Mouse (Mus musculus) olfactory bulb, adult 2 months (tissue): Measurements from ENCODE around the gene Nt5c2. TPM values are rescaled to one million over a fixed set of nuclear protein-coding genes. Genes with fewer than 3 reads are reported as not detected.
"Not testable (repeated sequence)": the region's sequence is repeated elsewhere in the genome, so short reads cannot be mapped to it uniquely, and the experiment has no call there.

Experiments
- H3K27ac ChIP-seq: fragments of 200-500 bp; 2 replicates; pipeline ENCODE4 v1.5.1; 2012; ENCODE audit warnings: low read depth, low read length; ENCODE audit not compliant: insufficient read depth
- H3K4me1 ChIP-seq: fragments of 200-500 bp; 2 replicates; pipeline ENCODE4 v1.6.1; 2012; ENCODE audit warnings: low read length; ENCODE audit not compliant: control insufficient read depth, insufficient read depth
- H3K4me3 ChIP-seq: fragments of 200-500 bp; 2 replicates; pipeline ENCODE4 v1.5.1; 2012; ENCODE audit warnings: mild to moderate bottlenecking, low read depth, low read length, moderate library complexity; ENCODE audit not compliant: insufficient read depth
- CTCF ChIP-seq: fragments of 200-500 bp; IDR thresholded peaks from 2 replicates; pipeline ENCODE4 v1.5.1; 2012; ENCODE audit warnings: low read depth, mild to moderate bottlenecking, low read length, moderate library complexity; ENCODE audit not compliant: insufficient read depth
- POLR2A ChIP-seq: fragments of 200-500 bp; IDR thresholded peaks from 2 replicates; pipeline ENCODE4 v1.6.1; 2012; ENCODE audit warnings: mild to moderate bottlenecking, low read depth, low read length, moderate library complexity; ENCODE audit not compliant: insufficient read depth
- WGBS: fragments of 180-500 bp; shearing (Covaris S2); methylation state at CpG from one replicate; pipeline ENCODE4 v1.1.7; 2018; 5-methylcytosine and 5-hydroxymethylcytosine counted together
- polyA plus RNA-seq: library from polyadenylated mRNA; stranded (reverse); fragments of >200 nt; gene quantifications from 2 replicates; pipeline ENCODE4 v1.2.4, GENCODE M21; 2012; ENCODE audit warnings: low replicate concordance; ENCODE audit not compliant: missing spikeins, insufficient read depth, insufficient read length

Nt5c2 gene
- polyA plus RNA-seq, 1 experiment: not detected

GRCm38 (mm10) chr19:47009943-47010342, 5.0 kb downstream of the Nt5c2 start:
- Histone ChIP-seq H3K4me1 (peaks cover 10% of the 10 kb centered on the region), H3K27ac (no peak overlapping the region), H3K4me3 (no peak overlapping the region)
- 93% methylated on average over 5 of the region's 5 CpGs for WGBS
- TF ChIP-seq POLR2A (no peak), CTCF (no peak)

GRCm38 (mm10) chr19:47009420-47009819, 5.5 kb downstream of the Nt5c2 start:
- H3K4me3 ChIP-seq: no peak overlapping the region
- TF ChIP-seq CTCF (no peak), POLR2A (no peak)
- H3K27ac ChIP-seq: no peak overlapping the region
- peaks cover 10% of the 10 kb centered on the region for H3K4me1 ChIP-seq
- WGBS: 61% methylated on average over 7 of the region's 7 CpGs

- H3K27ac ChIP-seq: no peak overlapping the region
- WGBS: 40% methylated on average over 4 of the region's 4 CpGs
- no peak overlapping the region for H3K4me3 ChIP-seq
- TF ChIP-seq CTCF (no peak), POLR2A (no peak)
- H3K4me1 ChIP-seq: no peaks in the 10 kb centered on the region
Observed at GRCm38 (mm10) chr19:47006321-47006720, 8.6 kb downstream of the Nt5c2 start.

- 68% methylated on average over 5 of the region's 5 CpGs for WGBS
- H3K4me1 ChIP-seq: no peaks in the 10 kb centered on the region
- no peak overlapping the region for H3K4me3 ChIP-seq
- TF ChIP-seq POLR2A (no peak), CTCF (no peak)
- H3K27ac ChIP-seq: no peak overlapping the region
Observed at GRCm38 (mm10) chr19:47005873-47006272, 9.1 kb downstream of the Nt5c2 start.

GRCm38 (mm10) chr19:47003742-47004511, 11.0 kb downstream of the Nt5c2 start:
- no peaks in the 10 kb centered on the region for H3K4me1 ChIP-seq
- H3K27ac ChIP-seq: no peak overlapping the region
- 76% methylated on average over 6 of the region's 6 CpGs for WGBS
- TF ChIP-seq CTCF (no peak), POLR2A (no peak)
- no peak overlapping the region for H3K4me3 ChIP-seq

GRCm38 (mm10) chr19:47000357-47000756, 14.6 kb downstream of the Nt5c2 start:
- 85% methylated on average over 3 of the region's 3 CpGs for WGBS
- H3K27ac ChIP-seq, H3K4me3 ChIP-seq, H3K4me1 ChIP-seq: not testable (repeated sequence)

GRCm38 (mm10) chr19:46999753-47000152, 15.2 kb downstream of the Nt5c2 start:
- no peak overlapping the region for H3K4me3 ChIP-seq
- 77% methylated on average over 6 of the region's 6 CpGs for whole genome bisulfite sequencing
- TF ChIP-seq POLR2A (no peak), CTCF (no peak)
- H3K27ac ChIP-seq: no peak overlapping the region
- H3K4me1 ChIP-seq: no peaks in the 10 kb centered on the region

GRCm38 (mm10) chr19:46998953-46999352, 16.0 kb downstream of the Nt5c2 start:
- Histone ChIP-seq H3K4me3 (no peak overlapping the region), H3K27ac (no peak overlapping the region), H3K4me1 (no peaks in the 10 kb centered on the region)
- TF ChIP-seq POLR2A (no peak), CTCF (no peak)
- WGBS: 89% methylated on average over 4 of the region's 4 CpGs

GRCm38 (mm10) chr19:46998168-46998870, 16.6 kb downstream of the Nt5c2 start:
- WGBS: 79% methylated on average over 8 of the region's 8 CpGs
- TF ChIP-seq POLR2A: no peak
- TF ChIP-seq CTCF: no peak
- H3K4me1 ChIP-seq: no peaks in the 10 kb centered on the region
- no peak overlapping the region for H3K27ac ChIP-seq
- H3K4me3 ChIP-seq: no peak overlapping the region
